Mouse (Mus musculus): ENCODE measurements around the gene Lmtk3.

DNA sequence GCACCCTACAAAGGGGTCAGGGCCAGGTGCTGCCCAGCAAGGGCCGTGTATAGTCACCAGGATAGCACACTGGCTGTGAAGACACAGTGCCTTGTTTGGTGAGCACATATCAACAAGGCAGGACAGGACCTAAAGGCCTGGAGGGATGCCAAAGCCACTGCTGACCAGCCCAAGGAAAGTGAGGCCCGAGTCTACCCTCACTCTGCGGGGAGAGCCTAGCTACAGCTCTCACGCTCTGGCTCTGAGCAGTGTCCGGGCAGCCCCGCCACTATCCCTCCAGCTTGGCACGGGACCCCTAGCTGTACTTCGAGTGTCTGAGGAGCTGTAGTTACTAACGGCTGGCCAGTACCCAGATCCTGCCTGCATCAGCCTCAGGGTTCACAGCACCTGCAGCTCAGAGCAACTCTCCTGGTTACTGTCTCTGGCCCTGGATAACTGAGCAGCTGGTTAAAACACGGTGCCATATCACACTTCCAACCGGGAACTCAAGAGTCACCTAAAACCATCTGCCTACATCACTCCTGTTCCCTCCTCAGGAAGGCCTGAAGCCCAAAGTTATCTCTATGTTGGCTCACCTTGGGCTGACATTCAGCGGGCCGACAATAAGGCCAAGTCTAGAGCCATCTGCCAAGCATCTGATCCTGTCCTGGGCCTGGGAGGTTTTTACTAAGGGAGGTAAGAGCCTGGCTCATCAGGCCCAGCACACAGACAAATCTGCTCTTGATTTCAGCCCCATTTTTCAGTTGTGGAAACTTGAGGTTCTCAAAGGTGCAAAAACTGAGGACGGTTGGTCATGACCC lies 25.9 kb downstream of the Lmtk3 start:
- TF ChIP-seq CTCF (IDR thresholded peaks at IDR 0.05; ENCODE audit: borderline replicate concordance, insufficient read depth, low read depth, low read length) (no peak), POLR2A (IDR thresholded peaks at IDR 0.05; ENCODE audit: borderline replicate concordance, insufficient read depth, low read length) (no peak)

Measured in cerebellum, adult 2 months (tissue).